Mouse (Mus musculus): ENCODE results near the gene Slc28a3. TPM values are rescaled to one million over a fixed set of nuclear protein-coding genes. Genes with fewer than 3 reads are reported as not detected.

Slc28a3 gene
- total RNA-seq, 2 experiments from 2014 or later, result 0.15 TPM

GRCm38 (mm10) chr13:58558216-58558615, 52.5 kb downstream of the Slc28a3 start:
- DNase-seq, result peak; percentile 57

- no peak for DNase-seq
Measured at GRCm38 (mm10) chr13:58556018-58556417, 54.7 kb downstream of the Slc28a3 start.

- DNase-seq, result no peak
Measured at GRCm38 (mm10) chr13:58555561-58555960, 55.1 kb downstream of the Slc28a3 start.

- no peak for DNase-seq
Measured at GRCm38 (mm10) chr13:58551924-58552323, 58.8 kb downstream of the Slc28a3 start.

GRCm38 (mm10) chr13:58547570-58547969, 63.1 kb downstream of the Slc28a3 start:
- DNase-seq, result no peak

GRCm38 (mm10) chr13:58543688-58544408, 66.8 kb downstream of the Slc28a3 start:
- peak; percentile 52 to 62 for DNase-seq

- peak; percentile 72 to 73 for DNase-seq
Measured at GRCm38 (mm10) chr13:58543066-58543465, 67.6 kb downstream of the Slc28a3 start.

GRCm38 (mm10) chr13:58542601-58543041, 68.1 kb downstream of the Slc28a3 start:
- DNase-seq, result no peak

GRCm38 (mm10) chr13:58542167-58542566, 68.5 kb downstream of the Slc28a3 start:
- DNase-seq, result no peak

GRCm38 (mm10) chr13:58541620-58542019, 69.1 kb downstream of the Slc28a3 start:
- DNase-seq, result no peak

GRCm38 (mm10) chr13:58538966-58539365, 71.7 kb downstream of the Slc28a3 start:
- no peak for DNase-seq

- DNase-seq, result no peak
Measured at GRCm38 (mm10) chr13:58538366-58538765, 72.3 kb downstream of the Slc28a3 start.

- no peak for DNase-seq
Measured at GRCm38 (mm10) chr13:58537916-58538233, 72.8 kb downstream of the Slc28a3 start.

- DNase-seq, result no peak
Measured at GRCm38 (mm10) chr13:58537232-58537915, 73.3 kb downstream of the Slc28a3 start.

GRCm38 (mm10) chr13:58536466-58537231, 74.0 kb downstream of the Slc28a3 start:
- DNase-seq, result no peak

GRCm38 (mm10) chr13:58535321-58535720, 75.4 kb downstream of the Slc28a3 start:
- DNase-seq, result no peak

GRCm38 (mm10) chr13:58534861-58535260, 75.8 kb downstream of the Slc28a3 start:
- DNase-seq, result no peak

GRCm38 (mm10) chr13:58534216-58534841, 76.3 kb downstream of the Slc28a3 start:
- no peak for DNase-seq

- DNase-seq, result no peak
Measured at GRCm38 (mm10) chr13:58524581-58524980, 86.1 kb downstream of the Slc28a3 start.

- DNase-seq, result no peak
Measured at GRCm38 (mm10) chr13:58523761-58524117, 86.9 kb downstream of the Slc28a3 start.

GRCm38 (mm10) chr13:58523011-58523760, 87.5 kb downstream of the Slc28a3 start:
- no peak for DNase-seq
